Mouse (Mus musculus) monocyte, adult 59 days (primary cell): ENCODE results near the gene Mmp21. TPM values are rescaled to one million over a fixed set of nuclear protein-coding genes. Genes with fewer than 3 reads are reported as not detected.

Experiments used
- total RNA-seq, 2 experiments: library from RNA; stranded (reverse); gene quantifications; one replicate each; pipeline ENCODE4 v1.2.4; 2023

Gene Mmp21
- total RNA-seq = not detected

GRCm38 (mm10) chr7:133679961-133680360 is at the start of gene Mmp21:
Mmp21 (minus strand) TSS chr7:133680061.

GRCm38 (mm10) chr7:133637361-133638305 is 42.2 kb downstream of the Mmp21 start, which contains the start of gene Edrf1:
Edrf1 (plus strand) TSS chr7:133637543.

Other genes starting within 250 kb of the Mmp21 start
- gene Tex36, start 77.9 kb downstream of the Mmp21 start, total RNA-seq = not detected
- 10 to 100 TPM; 20.0 to 23.5 TPM for gene Edrf1, start 42.5 kb downstream of the Mmp21 start, total RNA-seq
- 10 to 100 TPM; 41.3 to 41.4 TPM for gene Bccip, start 29.3 kb upstream of the Mmp21 start, total RNA-seq
- 1 to 10 TPM; 4.8 to 6.6 TPM for gene Uros, start 30.0 kb upstream of the Mmp21 start, total RNA-seq
- gene Fank1, start 96.8 kb upstream of the Mmp21 start, total RNA-seq = not detected
- gene Dhx32, start 102.7 kb upstream of the Mmp21 start, total RNA-seq = 10 to 100 TPM; 11.2 to 11.3 TPM